Mouse (Mus musculus) kidney, adult 9 months (tissue): Measurements from ENCODE around the gene Ptf1a.

Experiments
- DNase-seq: peaks from one replicate; pipeline ENCODE4 v3.0.0; 2022

The Ptf1a gene

GRCm38 (mm10) chr2:19455228-19455627 lies 9.8 kb downstream of the Ptf1a start:
- no peak for DNase-seq

- DNase-seq: no peak
Observed at GRCm38 (mm10) chr2:19455857-19456482, 10.5 kb downstream of the Ptf1a start.

- no peak for DNase-seq
Observed at GRCm38 (mm10) chr2:19458785-19459184, 13.3 kb downstream of the Ptf1a start.

- no peak for DNase-seq
Observed at GRCm38 (mm10) chr2:19461940-19462339, 16.5 kb downstream of the Ptf1a start.

- DNase-seq: no peak
Observed at GRCm38 (mm10) chr2:19490262-19490661, 44.8 kb downstream of the Ptf1a start.
